8 mouse cellular contexts compared by ENCODE assay signal in genomic region chr19:10391995-10392394, GRCm38 (mm10). TPM values are rescaled to one million over a fixed set of nuclear protein-coding genes. Genes with fewer than 3 reads are reported as not detected.
A peak's percentile ranks its signal among the peaks of the same experiment; 100 is the strongest.
DNase-seq lines count a peak whose midpoint lies in the region; ATAC-seq lines count a peak whose summit lies in the region.

No protein-coding gene starts in this region.

- no peak overlapping the region for H3K27ac ChIP-seq in heart, embryonic 10.5 days
- H3K27ac ChIP-seq in limb, embryonic 10.5 days = no peak overlapping the region

- ATAC-seq in megakaryocyte, adult 5-6 weeks (ENCODE audit: poor library complexity, severe bottlenecking) = no peak

- 11% methylated on average over 3 of the region's 3 CpGs for WGBS in heart, embryonic 10.5 days
- WGBS in limb, embryonic 10.5 days = 18% methylated on average over 3 of the region's 3 CpGs

- H3K4me1 ChIP-seq in heart, embryonic 10.5 days = peaks cover 16% of the 10 kb centered on the region
- H3K4me1 ChIP-seq in limb, embryonic 10.5 days = peaks cover 25% of the 10 kb centered on the region

- no peaks in the 10 kb centered on the region for H3K36me3 ChIP-seq in heart, embryonic 10.5 days
- H3K36me3 ChIP-seq in limb, embryonic 10.5 days = no peaks in the 10 kb centered on the region

- peak; percentile 44 for DNase-seq in heart, adult 8-10 months (ENCODE audit: low spot score)
- no peak for DNase-seq in heart, embryonic 10.5 days (ENCODE audit: low spot score)
- peak; percentile 8 for DNase-seq in NIH3T3 (ENCODE audit: low read depth)
- peak; percentile 62 to 74 for DNase-seq in cerebellum, postnatal 36 days
- peak; percentile 51 for DNase-seq in limb, embryonic 10.5 days (ENCODE audit: low spot score)
- DNase-seq in right cerebral cortex, postnatal 10 days (ENCODE audit: low spot score in 2 of 2) = no peak
- DNase-seq in layer of hippocampus, postnatal 14 days (ENCODE audit: low spot score in 2 of 2) = no peak

- no peak overlapping the region for H3K4me3 ChIP-seq in heart, embryonic 10.5 days
- no peak overlapping the region for H3K4me3 ChIP-seq in limb, embryonic 10.5 days

- peaks cover 86% of the 10 kb centered on the region for H3K27me3 ChIP-seq in heart, embryonic 10.5 days (ENCODE audit: insufficient read depth, poor library complexity, severe bottlenecking)
- H3K27me3 ChIP-seq in limb, embryonic 10.5 days (ENCODE audit: low read depth, poor library complexity, severe bottlenecking) = peaks cover 62% of the 10 kb centered on the region

- H3K9me3 ChIP-seq in heart, embryonic 10.5 days = no peaks in the 10 kb centered on the region
- H3K9me3 ChIP-seq in limb, embryonic 10.5 days (replicated peaks) = no peaks in the 10 kb centered on the region

RNA-seq across cellular contexts. Expression of gene Syt7, which starts 3.1 kb away (rescaled TPM):
- total RNA-seq in heart, adult 8-10 months (2022) = 10 to 100 TPM; 33.2 to 39.1 (median 35.8) TPM
- polyA plus RNA-seq in heart, embryonic 10.5 days (2016; fragmentation: Nextera tagmentation; extraction: Ambion mirVana) = 0.16 and 0.35 TPM in 2 replicates
- polyA plus RNA-seq in limb, embryonic 10.5 days (2016; fragmentation: Nextera tagmentation; extraction: Ambion mirVana) = 0.33 and 0.41 TPM in 2 replicates
- not detected in 2 replicates for total RNA-seq in megakaryocyte, adult 5-6 weeks (2015)
- total RNA-seq in megakaryocyte, adult 5-6 weeks (2017) = not detected in 2 replicates
- 100 to 1,000 TPM; 277 to 282 TPM for total RNA-seq in layer of hippocampus, postnatal 14 days (2021)

Comparison
In these comparisons a context has a peak if more than half of its experiments do, and no peak if none do; other contexts are left out.
1. DNase-seq: peak in heart, adult 8-10 months (single experiment), NIH3T3 (single experiment), cerebellum, postnatal 36 days (2 of 2) and limb, embryonic 10.5 days (single experiment); none in heart, embryonic 10.5 days (single experiment), right cerebral cortex, postnatal 10 days (0 of 2) and layer of hippocampus, postnatal 14 days (0 of 2).
2. RNA of gene Syt7, which starts 3.1 kb away (total RNA-seq): 277 to 282 TPM in layer of hippocampus, postnatal 14 days and 33.2 to 39.1 TPM in heart, adult 8-10 months; not detected in megakaryocyte, adult 5-6 weeks; every median in the first group is over 10 times any median in the second.